Mouse (Mus musculus) ES-Bruce4 (cell line): ENCODE results near the gene Dguok. TPM values are rescaled to one million over a fixed set of nuclear protein-coding genes. Genes with fewer than 3 reads are reported as not detected.

Experiments used
- H3K27ac ChIP-seq: 2 replicates; pipeline ENCODE4 v1.5.1; 2012; ENCODE audit warnings: low read length, inconsistent platforms; ENCODE audit not compliant: insufficient read depth
- H3K27me3 ChIP-seq: 2 replicates; pipeline ENCODE4 v1.6.1; 2012; ENCODE audit warnings: mild to moderate bottlenecking, low read length, inconsistent platforms; ENCODE audit not compliant: control insufficient read depth, poor library complexity, insufficient read depth, severe bottlenecking
- H3K36me3 ChIP-seq: 2 replicates; pipeline ENCODE4 v1.6.1; 2012; ENCODE audit warnings: inconsistent platforms, mild to moderate bottlenecking, low read length, moderate library complexity; ENCODE audit not compliant: control insufficient read depth, poor library complexity, insufficient read depth, severe bottlenecking
- H3K4me1 ChIP-seq: one replicate; pipeline ENCODE4 v1.8.1; 2011; ENCODE audit warnings: low read length; ENCODE audit not compliant: control insufficient read depth, insufficient read depth
- H3K4me3 ChIP-seq: 2 replicates; pipeline ENCODE4 v1.5.1; 2011; ENCODE audit warnings: low read depth, mild to moderate bottlenecking, low read length
- H3K9ac ChIP-seq: 2 replicates; pipeline ENCODE4 v1.6.1; 2012; ENCODE audit warnings: low read depth, mild to moderate bottlenecking, inconsistent platforms; ENCODE audit not compliant: poor library complexity, severe bottlenecking
- H3K9me3 ChIP-seq: replicated peaks from 2 replicates; pipeline ENCODE4 v1.6.1; 2012; ENCODE audit warnings: mild to moderate bottlenecking, low read length, inconsistent platforms; ENCODE audit not compliant: control insufficient read depth, poor library complexity, insufficient read depth, severe bottlenecking
- CTCF ChIP-seq: IDR thresholded peaks from one replicate; pipeline ENCODE4 v1.8.1; 2011; ENCODE audit warnings: low read depth, low read length
- EP300 ChIP-seq: IDR thresholded peaks from 2 replicates; pipeline ENCODE4 v1.6.1; 2011; ENCODE audit warnings: low read depth, low read length; ENCODE audit not compliant: insufficient read depth
- POLR2A ChIP-seq: IDR thresholded peaks from one replicate; pipeline ENCODE4 v1.8.1; 2011; ENCODE audit warnings: low read length; ENCODE audit not compliant: insufficient read depth
- polyA plus RNA-seq: library from polyadenylated mRNA; stranded (reverse); fragments of >200 nt; gene quantifications from 2 replicates; pipeline ENCODE4 v1.2.4, GENCODE M21; 2011; ENCODE audit warnings: low read depth; ENCODE audit not compliant: missing spikeins, insufficient read depth, insufficient read length

Gene Dguok
- polyA plus RNA-seq, 1 experiment: 48.0 TPM

DNA sequence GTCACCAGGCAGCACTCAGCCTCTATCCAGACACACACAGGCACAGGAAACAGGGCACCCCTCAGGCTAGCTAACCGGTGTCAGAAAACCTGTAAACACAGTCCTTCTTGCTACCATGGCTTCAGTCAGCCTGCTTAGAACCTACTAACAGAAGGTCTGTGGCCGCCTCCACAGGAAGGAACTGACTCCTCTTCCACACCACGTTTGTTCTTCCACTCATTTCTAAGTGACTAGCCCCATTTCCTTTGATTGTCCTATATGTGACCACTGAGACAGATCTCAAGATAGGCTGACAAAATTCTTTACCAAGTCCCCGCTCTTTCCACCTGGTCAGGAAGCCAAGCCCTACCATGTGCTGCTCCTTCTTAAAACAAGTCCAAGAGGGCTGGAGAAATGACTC, 57.9 kb downstream of the Dguok start:
- Histone ChIP-seq H3K9ac (no peak overlapping the region), H3K9me3 (no peaks in the 10 kb centered on the region), H3K27me3 (no peaks in the 10 kb centered on the region), H3K4me1 (no peaks in the 10 kb centered on the region), H3K4me3 (no peak overlapping the region), H3K27ac (no peak overlapping the region), H3K36me3 (no peaks in the 10 kb centered on the region)
- no peak for TF ChIP-seq EP300
- no peak for TF ChIP-seq POLR2A
- no peak for TF ChIP-seq CTCF

DNA sequence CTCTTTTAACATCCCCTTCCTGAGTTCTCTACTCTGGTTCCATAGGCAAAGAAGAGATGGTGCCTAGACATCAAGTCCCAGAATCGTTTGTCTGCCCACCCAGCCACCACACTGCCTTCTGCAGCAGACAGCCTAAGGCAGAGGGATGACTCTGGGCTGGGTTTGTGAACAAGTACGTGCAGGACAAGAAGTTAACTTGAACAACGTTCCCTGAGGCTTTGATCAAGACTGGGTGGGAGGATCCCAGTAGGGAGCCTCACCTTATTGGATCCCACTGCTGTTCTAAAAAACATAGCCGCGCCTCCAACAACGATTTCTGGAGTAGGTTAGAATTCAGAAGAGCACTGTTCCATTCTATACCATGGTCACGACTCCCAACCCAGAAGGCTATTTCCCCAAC, 59.7 kb downstream of the Dguok start:
- Histone ChIP-seq H3K4me3 (no peak overlapping the region), H3K27me3 (no peaks in the 10 kb centered on the region), H3K9ac (no peak overlapping the region), H3K36me3 (no peaks in the 10 kb centered on the region), H3K4me1 (no peaks in the 10 kb centered on the region), H3K27ac (no peak overlapping the region), H3K9me3 (no peaks in the 10 kb centered on the region)
- TF ChIP-seq POLR2A: no peak

DNA sequence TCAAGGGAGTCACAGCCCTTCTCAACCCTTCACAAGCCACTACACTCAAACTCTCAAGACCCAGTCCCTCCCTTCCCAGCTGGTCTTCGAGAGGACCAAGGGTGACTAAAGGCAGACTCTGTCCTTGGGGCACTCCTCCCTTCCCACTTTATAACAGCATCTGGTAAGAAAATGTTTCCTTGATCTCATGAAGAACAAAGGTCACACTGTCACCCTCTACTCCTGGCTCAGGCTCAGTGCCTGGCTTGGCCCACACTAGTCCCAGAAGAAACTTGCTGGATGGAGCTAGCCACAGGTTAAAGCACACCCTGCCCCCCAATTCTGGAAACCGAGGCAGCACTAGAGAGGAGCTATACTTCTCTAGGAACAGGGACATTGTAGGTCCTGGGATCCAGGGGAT, 61.0 kb downstream of the Dguok start:
- TF ChIP-seq CTCF (no peak), EP300 (no peak), POLR2A (no peak)
- H3K27ac ChIP-seq: no peak overlapping the region
- H3K4me1 ChIP-seq: no peaks in the 10 kb centered on the region
- no peak overlapping the region for H3K4me3 ChIP-seq
- no peaks in the 10 kb centered on the region for H3K27me3 ChIP-seq
- H3K9me3 ChIP-seq: no peaks in the 10 kb centered on the region
- H3K9ac ChIP-seq: no peak overlapping the region
- no peaks in the 10 kb centered on the region for H3K36me3 ChIP-seq

DNA sequence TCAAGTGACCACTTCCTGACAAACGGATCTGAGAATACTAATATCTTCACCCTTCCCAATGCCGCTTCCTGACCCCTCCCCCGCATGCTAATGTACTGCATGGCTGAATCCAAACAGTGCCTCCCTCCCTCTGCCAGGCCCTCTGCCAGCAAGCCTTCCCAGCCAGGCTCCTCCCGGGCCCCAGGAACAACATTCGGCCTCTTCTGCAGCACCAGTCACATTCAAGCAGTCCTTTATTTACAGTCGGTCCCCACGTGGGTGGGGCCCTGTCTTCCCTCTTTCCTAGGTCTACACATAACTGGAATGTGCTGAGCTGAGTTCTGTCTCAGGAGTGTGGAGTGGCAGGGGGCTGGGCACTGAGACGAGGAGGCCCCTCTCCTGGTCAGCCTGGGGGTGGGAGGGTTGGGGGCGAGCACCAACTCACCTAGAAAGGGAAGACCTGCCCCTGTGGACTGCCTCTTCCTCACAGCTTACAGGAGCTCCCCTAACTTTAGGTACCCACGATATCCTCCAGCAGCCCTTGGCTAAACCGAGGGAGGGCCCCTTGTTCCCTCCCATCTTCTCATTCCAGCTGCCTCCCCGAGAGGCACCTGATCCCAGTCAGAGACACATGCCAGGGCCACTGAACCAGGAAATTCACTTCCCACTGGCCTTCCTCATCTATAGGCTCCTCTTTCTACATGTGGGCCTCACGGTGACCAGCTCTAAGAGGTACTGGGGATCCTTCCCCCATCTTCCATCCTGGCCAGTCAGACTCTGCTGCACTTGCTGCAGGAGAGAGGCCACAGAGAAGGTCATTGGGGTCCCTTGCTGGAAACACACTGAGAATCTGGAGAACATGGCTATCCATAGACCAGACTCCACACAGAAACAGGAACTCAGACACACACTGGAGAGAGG, 63.1 kb downstream of the Dguok start:
- Histone ChIP-seq H3K36me3 (no peaks in the 10 kb centered on the region), H3K9me3 (no peaks in the 10 kb centered on the region), H3K4me3 (no peak overlapping the region), H3K9ac (no peak overlapping the region), H3K27me3 (no peaks in the 10 kb centered on the region), H3K27ac (no peak overlapping the region), H3K4me1 (no peaks in the 10 kb centered on the region)
- TF ChIP-seq POLR2A: no peak
- no peak for TF ChIP-seq EP300
- TF ChIP-seq CTCF: no peak

DNA sequence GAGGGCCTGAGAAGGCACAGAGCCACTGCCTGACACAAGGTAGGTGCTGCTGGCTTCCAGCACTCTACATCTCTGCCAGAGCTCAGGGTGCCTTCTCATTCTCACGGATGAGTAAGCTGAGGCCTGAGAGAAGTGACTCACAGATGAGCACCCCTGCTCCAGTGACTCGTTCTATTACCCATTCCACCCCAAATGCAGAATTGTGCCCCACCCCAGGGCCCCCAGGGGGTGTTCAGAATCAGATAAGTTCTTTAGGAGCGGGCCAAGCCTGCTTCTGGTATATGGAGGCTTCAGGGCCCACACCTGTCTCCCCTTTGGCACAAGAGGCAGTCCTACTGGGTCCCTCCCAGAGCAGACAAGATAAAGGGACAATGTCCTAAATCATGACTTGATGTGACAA, 64.1 kb downstream of the Dguok start:
- Histone ChIP-seq H3K27me3 (no peaks in the 10 kb centered on the region), H3K36me3 (no peaks in the 10 kb centered on the region)

DNA sequence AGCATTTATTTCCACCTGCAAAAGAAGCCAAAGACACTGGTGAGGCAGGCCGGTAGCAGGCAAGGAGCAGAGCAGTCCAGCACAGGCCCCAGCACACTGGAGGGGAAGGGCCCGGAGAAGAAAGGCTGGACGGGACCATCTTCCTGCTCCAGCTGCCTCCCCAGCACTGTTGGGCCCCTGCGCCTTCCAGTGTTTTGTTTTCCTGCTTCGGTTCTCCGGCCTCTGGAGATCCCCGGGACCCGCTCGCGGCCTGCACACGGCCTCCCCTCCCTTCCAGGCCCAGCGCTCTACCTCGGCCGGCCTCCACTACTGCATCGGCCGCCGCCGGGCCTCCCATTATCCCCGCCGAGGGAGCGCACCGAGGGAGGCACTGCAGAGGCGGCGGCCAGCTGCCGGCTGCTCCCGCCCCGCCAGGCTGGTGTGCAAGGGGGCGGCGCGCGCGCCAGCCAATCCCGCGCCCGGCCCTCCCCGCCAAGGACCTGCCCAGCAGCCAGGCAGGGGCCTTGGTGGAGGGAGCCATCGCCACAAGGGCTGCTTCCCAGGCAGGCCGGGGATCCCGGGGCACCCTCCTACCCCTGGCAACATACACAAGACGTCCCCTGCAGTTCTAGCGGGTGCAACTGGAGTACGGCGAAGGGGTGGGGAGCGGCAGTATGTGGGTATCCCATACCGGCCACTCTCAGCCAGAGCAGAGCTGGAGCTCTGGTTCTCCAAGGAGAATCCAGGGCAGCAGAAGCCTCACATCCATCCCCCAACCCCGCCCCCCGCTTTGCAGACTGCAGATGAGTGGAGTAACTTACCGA, 65.3 kb downstream of the Dguok start:
- H3K4me1 ChIP-seq: no peaks in the 10 kb centered on the region
- no peaks in the 10 kb centered on the region for H3K36me3 ChIP-seq
- peak overlapping the region; percentile 43; the same call in 1 of the 2 replicates for H3K9ac ChIP-seq
- H3K27me3 ChIP-seq: no peaks in the 10 kb centered on the region
- H3K4me3 ChIP-seq: peak overlapping the region; percentile 59
- TF ChIP-seq POLR2A (no peak), EP300 (no peak), CTCF (no peak)
- no peak overlapping the region for H3K27ac ChIP-seq
- no peaks in the 10 kb centered on the region for H3K9me3 ChIP-seq

More for the DNA sequence above, 64.1 kb downstream of the Dguok start:
- TF ChIP-seq EP300 (no peak), POLR2A (no peak), CTCF (no peak)
- Histone ChIP-seq H3K9me3 (no peaks in the 10 kb centered on the region), H3K4me1 (no peaks in the 10 kb centered on the region), H3K9ac (no peak overlapping the region), H3K4me3 (no peak overlapping the region), H3K27ac (no peak overlapping the region)
